ENCODE assay signal across 20 mouse cellular contexts in genomic region chr16:85760961-85761580, GRCm38 (mm10). TPM values are rescaled to one million over a fixed set of nuclear protein-coding genes. Genes with fewer than 3 reads are reported as not detected.
DNase-seq lines count a peak whose midpoint lies in the region; ATAC-seq and TF ChIP-seq lines count a peak whose summit lies in the region.
"Had no signal": no experiment of that assay in that cellular context is flagged by ENCODE, and none has a peak within 500 bp of the region (broad histone marks: within the 10 kb centered on the region; RNA-seq: fewer than 3 reads in every experiment).

No protein-coding gene starts in this region.

- no peak overlapping the region for H3K4me2 ChIP-seq in kidney, embryonic 14.5 days (replicated peaks; ENCODE audit: low read depth, low read length)
- H3K4me2 ChIP-seq: forebrain, embryonic 13.5 days; heart, embryonic 13.5 days; hindbrain, embryonic 12.5 days had no signal

- H3K27ac ChIP-seq in kidney, adult 2 months (ENCODE audit: insufficient read depth, low read depth, low read length) = no peak overlapping the region
- no peak overlapping the region for H3K27ac ChIP-seq in kidney, embryonic 14.5 days (ENCODE audit: low read depth, low read length)
- H3K27ac ChIP-seq: forebrain, embryonic 13.5 days; heart, embryonic 13.5 days; hindbrain, embryonic 12.5 days had no signal

- no peak overlapping the region for H3K9ac ChIP-seq in kidney, embryonic 14.5 days (ENCODE audit: low read depth, low read length)
- H3K9ac ChIP-seq: embryonic facial prominence, embryonic 13.5 days; forebrain, embryonic 13.5 days; forebrain, postnatal 0 days; heart, embryonic 13.5 days; hindbrain, embryonic 12.5 days had no signal

- no peak for TF ChIP-seq CTCF in kidney, adult 2 months (conservative IDR thresholded peaks at IDR 0.05; ENCODE audit: insufficient read depth, insufficient read length, low read depth, low read length)

- H3K27me3 ChIP-seq in kidney, adult 2 months (replicated peaks; ENCODE audit: control insufficient read depth, insufficient read depth, low read length) = no peaks in the 10 kb centered on the region
- no peaks in the 10 kb centered on the region for H3K27me3 ChIP-seq in kidney, embryonic 14.5 days (ENCODE audit: control insufficient read depth, insufficient read depth, low read length)
- H3K27me3 ChIP-seq: CH12.LX; embryonic facial prominence, embryonic 13.5 days; forebrain, embryonic 13.5 days; heart, embryonic 13.5 days; hindbrain, embryonic 12.5 days had no signal

- H3K36me3 ChIP-seq in kidney, adult 2 months (ENCODE audit: control insufficient read depth, insufficient read depth, low read length) = no peaks in the 10 kb centered on the region
- H3K36me3 ChIP-seq in kidney, embryonic 14.5 days (ENCODE audit: control insufficient read depth, insufficient read depth, low read length) = no peaks in the 10 kb centered on the region
- H3K36me3 ChIP-seq: embryonic facial prominence, embryonic 13.5 days; heart, embryonic 13.5 days; hindbrain, embryonic 12.5 days had no signal

- DNase-seq in kidney, adult 2 months = peak; percentile 20
- DNase-seq in kidney, adult 8-10 months = no peak
- peak; percentile 54 for DNase-seq in kidney, postnatal 10 days
- DNase-seq in Muller cell, postnatal 12 days (ENCODE audit: inconsistent ontology term) = no peak
- DNase-seq: adrenal gland, adult 2 months; cerebellum, adult 11 months; cerebellum, adult 8-10 months; cerebellum, postnatal 14 days; embryo, embryonic 11 days; forebrain, postnatal 0 days; gastrocnemius, postnatal 14 days; heart, postnatal 36 days had no signal

- 54% methylated on average over 7 of the region's 7 CpGs for WGBS in kidney, adult 2 months
- 66% methylated on average over 7 of the region's 7 CpGs for WGBS in kidney, embryonic 14.5 days

- ATAC-seq in kidney, embryonic 14.5 days (ENCODE audit: low FRiP score, low TSS enrichment) = no peak
- ATAC-seq in hematopoietic stem cell, adult 5-6 weeks (replicated peaks in 1 of 2; ENCODE audit: insufficient read depth in 1 of 2, low FRiP score in 2 of 2, low TSS enrichment in 1 of 2, low read depth in 1 of 2, poor library complexity in 2 of 2, severe bottlenecking in 2 of 2) = 0 out of 4 replicates have a peak, but pooled peaks have one; percentile 21 to 22
- ATAC-seq: forebrain, embryonic 13.5 days; forebrain, postnatal 0 days; hindbrain, embryonic 16.5 days had no signal

- TF ChIP-seq POLR2A in kidney, adult 2 months (IDR thresholded peaks at IDR 0.05; ENCODE audit: low read depth, low read length) = no peak

- no peaks in the 10 kb centered on the region for H3K4me1 ChIP-seq in kidney, adult 2 months (ENCODE audit: control insufficient read depth, insufficient read depth, low read length)
- H3K4me1 ChIP-seq in kidney, embryonic 14.5 days (ENCODE audit: control insufficient read depth, insufficient read depth, low read length) = no peaks in the 10 kb centered on the region

- no peaks in the 10 kb centered on the region for H3K9me3 ChIP-seq in kidney, embryonic 14.5 days (ENCODE audit: control insufficient read depth, low read length)
- H3K9me3 ChIP-seq: embryonic facial prominence, embryonic 13.5 days; forebrain, embryonic 13.5 days; heart, embryonic 13.5 days; hindbrain, embryonic 12.5 days had no signal

- H3K4me3 ChIP-seq in kidney, adult 2 months (ENCODE audit: insufficient read depth, low read depth, low read length) = no peak overlapping the region
- no peak overlapping the region for H3K4me3 ChIP-seq in kidney, embryonic 14.5 days (ENCODE audit: low read length)
- H3K4me3 ChIP-seq: embryonic facial prominence, embryonic 13.5 days; forebrain, embryonic 13.5 days; heart, embryonic 13.5 days; hindbrain, embryonic 12.5 days had no signal

RNA-seq across cellular contexts. Expression of gene Adamts1, which starts 41.8 kb away (rescaled TPM):
- polyA plus RNA-seq in kidney, adult 2 months (2012; rRNA removed) = 29.3 and 37.6 TPM in 2 replicates
- polyA plus RNA-seq in kidney, embryonic 14.5 days (2014; fragmentation: Nextera tagmentation; extraction: Ambion mirVana) = 36.8 and 70.7 TPM in 2 replicates
- total RNA-seq in hematopoietic stem cell, adult 5-6 weeks (2017) = 0.69 and 1.7 TPM in 2 replicates
- total RNA-seq: CH12.LX had no signal

Comparison
In these comparisons a context has a peak if more than half of its experiments do, and no peak if none do; other contexts are left out.
1. DNase-seq: peak in kidney, adult 2 months (single experiment) and kidney, postnatal 10 days (single experiment); none in kidney, adult 8-10 months (0 of 2) and Muller cell, postnatal 12 days (single experiment).